Mouse (Mus musculus): ENCODE data around the gene Myb. TPM values are rescaled to one million over a fixed set of nuclear protein-coding genes. Genes with fewer than 3 reads are reported as not detected.

The Myb gene
- 7.1 and 8.8 TPM in 2 replicates for polyA plus RNA-seq (2014; fragmentation: Nextera tagmentation; extraction: Ambion mirVana)

DNA sequence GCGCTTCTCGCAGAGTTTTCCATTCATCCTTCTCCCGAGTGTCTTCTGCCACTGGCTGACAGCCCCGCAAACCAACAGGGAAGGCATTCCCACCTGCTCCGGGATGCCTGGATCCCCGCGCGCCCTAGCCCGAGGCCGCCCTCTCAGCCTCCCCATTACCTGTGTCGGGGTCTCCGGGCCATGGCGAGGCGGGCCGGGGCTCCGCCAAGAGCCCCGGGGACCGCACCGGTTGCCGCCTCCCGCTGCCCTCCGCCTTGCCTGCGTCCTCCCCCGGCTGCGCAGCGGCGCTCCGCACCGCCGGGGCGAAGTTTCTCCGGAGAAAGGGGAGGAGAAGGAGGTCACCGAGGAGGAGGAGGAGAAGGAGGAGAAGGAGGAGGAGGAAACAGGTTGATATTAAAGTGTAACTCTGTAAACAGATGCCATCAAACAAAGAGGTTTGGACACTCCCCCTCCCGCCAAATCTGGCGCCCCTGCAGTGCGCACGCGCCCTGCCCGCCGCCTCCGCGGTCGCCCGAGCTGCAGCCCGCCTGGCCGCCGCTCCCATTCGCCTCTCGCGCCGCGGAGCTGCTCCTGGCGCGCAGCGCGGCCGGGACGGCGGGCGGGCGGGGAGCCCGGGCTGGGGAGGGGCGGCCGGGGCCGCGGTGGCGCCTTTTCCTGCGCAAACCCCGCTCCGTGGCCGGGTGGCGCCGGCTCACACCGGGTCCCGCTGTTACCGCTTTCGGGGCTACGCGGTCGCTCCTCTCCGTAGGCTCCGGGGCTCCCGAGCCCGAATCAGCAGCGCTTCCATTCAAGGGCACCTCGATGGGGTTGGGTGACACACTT lies at the start of gene Myb:
Myb (minus strand) TSS at position 448 of the 822 bp plus-strand sequence.
- peaks cover 4% of the 10 kb centered on the region for H3K4me1 ChIP-seq (ENCODE audit: control insufficient read depth, insufficient read depth, low read length)
- ATAC-seq (replicated peaks; ENCODE audit: insufficient number of reproducible peaks, low FRiP score, low TSS enrichment, low read depth) (peak; percentile 85), DNase-seq (ENCODE audit: low spot score) (peak; percentile 87)
- H3K9me3 ChIP-seq (replicated peaks; ENCODE audit: control insufficient read depth, low read length): no peaks in the 10 kb centered on the region
- peak within 1 kb of the TSS; percentile 99 for H3K4me2 ChIP-seq (ENCODE audit: low read depth, low read length)
- peak within 1 kb of the TSS; percentile 66 for H3K4me3 ChIP-seq (ENCODE audit: low read depth, low read length)
- H3K27me3 ChIP-seq (ENCODE audit: control insufficient read depth, insufficient read depth, low read length): peaks cover 9% of the 10 kb centered on the region; the same call in 1 of the 2 replicates
- H3K27ac ChIP-seq (replicated peaks; ENCODE audit: low read depth, low read length): no peak within 1 kb of the TSS
- WGBS: under 1% methylated on average over 65 of the region's 86 CpGs
- no peaks in the 10 kb centered on the region for H3K36me3 ChIP-seq (replicated peaks; ENCODE audit: control insufficient read depth, insufficient read depth, low read depth, low read length)
- H3K9ac ChIP-seq (replicated peaks; ENCODE audit: low read length): peak within 1 kb of the TSS; percentile 83

DNA sequence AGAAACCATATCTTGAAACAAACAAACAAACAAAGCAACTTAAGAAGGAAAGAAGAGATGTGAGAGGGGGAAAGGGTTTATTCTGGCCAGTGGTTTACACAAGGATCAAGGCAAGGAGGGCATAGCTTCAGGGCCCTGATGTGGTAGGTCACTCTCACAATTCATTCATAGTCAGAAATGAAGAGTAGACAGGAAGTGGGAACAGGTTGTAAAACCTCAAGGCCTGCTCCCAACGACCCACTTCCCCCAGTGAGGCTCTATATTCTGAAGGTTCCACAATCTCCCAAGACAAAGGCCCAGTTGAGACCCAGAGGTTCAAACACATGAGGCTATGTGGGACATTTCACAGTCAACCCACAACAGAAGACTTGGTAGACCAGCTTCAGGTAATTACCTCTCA lies 46.6 kb upstream of the Myb start:
- Histone ChIP-seq H3K4me2 (ENCODE audit: low read depth, low read length) (no peak overlapping the region), H3K4me1 (ENCODE audit: control insufficient read depth, insufficient read depth, low read length) (no peaks in the 10 kb centered on the region), H3K4me3 (ENCODE audit: low read depth, low read length) (no peak overlapping the region), H3K27ac (replicated peaks; ENCODE audit: low read depth, low read length) (no peak overlapping the region), H3K27me3 (ENCODE audit: control insufficient read depth, insufficient read depth, low read length) (no peaks in the 10 kb centered on the region), H3K9ac (replicated peaks; ENCODE audit: low read length) (no peak overlapping the region), H3K9me3 (replicated peaks; ENCODE audit: control insufficient read depth, low read length) (no peaks in the 10 kb centered on the region), H3K36me3 (replicated peaks; ENCODE audit: control insufficient read depth, insufficient read depth, low read depth, low read length) (no peaks in the 10 kb centered on the region)
- DNase-seq (ENCODE audit: low spot score) (no peak), ATAC-seq (replicated peaks; ENCODE audit: insufficient number of reproducible peaks, low FRiP score, low TSS enrichment, low read depth) (no peak)
- 82% methylated on average over 1 of the region's 1 CpGs for WGBS

DNA sequence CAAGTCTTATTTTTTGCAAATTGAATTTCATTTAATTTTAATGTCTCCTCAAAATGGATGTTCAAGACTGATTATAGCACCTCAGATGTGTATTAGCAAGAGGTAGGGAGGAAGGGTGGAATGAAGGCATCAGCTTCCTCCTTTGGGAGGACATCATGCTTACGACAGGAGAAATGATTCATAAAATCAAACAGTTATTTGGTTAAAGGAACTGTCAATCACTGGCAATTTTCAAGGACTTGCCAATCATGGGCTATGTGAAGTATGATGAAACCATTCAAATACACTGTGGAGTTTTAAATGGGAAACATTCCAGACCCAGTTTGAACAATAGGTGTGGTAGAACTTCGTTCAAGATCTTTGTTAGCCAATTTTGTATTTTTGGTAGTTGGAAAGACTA lies 45.4 kb upstream of the Myb start:
- ATAC-seq (replicated peaks; ENCODE audit: insufficient number of reproducible peaks, low FRiP score, low TSS enrichment, low read depth) (no peak), DNase-seq (ENCODE audit: low spot score) (no peak)
- H3K4me3 ChIP-seq (ENCODE audit: low read depth, low read length): no peak overlapping the region
- no peaks in the 10 kb centered on the region for H3K4me1 ChIP-seq (ENCODE audit: control insufficient read depth, insufficient read depth, low read length)
- H3K27ac ChIP-seq (replicated peaks; ENCODE audit: low read depth, low read length): no peak overlapping the region
- WGBS: 73% methylated on average over 2 of the region's 2 CpGs
- no peaks in the 10 kb centered on the region for H3K36me3 ChIP-seq (replicated peaks; ENCODE audit: control insufficient read depth, insufficient read depth, low read depth, low read length)
- no peak overlapping the region for H3K9ac ChIP-seq (replicated peaks; ENCODE audit: low read length)
- no peaks in the 10 kb centered on the region for H3K27me3 ChIP-seq (ENCODE audit: control insufficient read depth, insufficient read depth, low read length)
- H3K9me3 ChIP-seq (replicated peaks; ENCODE audit: control insufficient read depth, low read length): no peaks in the 10 kb centered on the region
- H3K4me2 ChIP-seq (ENCODE audit: low read depth, low read length): no peak overlapping the region

DNA sequence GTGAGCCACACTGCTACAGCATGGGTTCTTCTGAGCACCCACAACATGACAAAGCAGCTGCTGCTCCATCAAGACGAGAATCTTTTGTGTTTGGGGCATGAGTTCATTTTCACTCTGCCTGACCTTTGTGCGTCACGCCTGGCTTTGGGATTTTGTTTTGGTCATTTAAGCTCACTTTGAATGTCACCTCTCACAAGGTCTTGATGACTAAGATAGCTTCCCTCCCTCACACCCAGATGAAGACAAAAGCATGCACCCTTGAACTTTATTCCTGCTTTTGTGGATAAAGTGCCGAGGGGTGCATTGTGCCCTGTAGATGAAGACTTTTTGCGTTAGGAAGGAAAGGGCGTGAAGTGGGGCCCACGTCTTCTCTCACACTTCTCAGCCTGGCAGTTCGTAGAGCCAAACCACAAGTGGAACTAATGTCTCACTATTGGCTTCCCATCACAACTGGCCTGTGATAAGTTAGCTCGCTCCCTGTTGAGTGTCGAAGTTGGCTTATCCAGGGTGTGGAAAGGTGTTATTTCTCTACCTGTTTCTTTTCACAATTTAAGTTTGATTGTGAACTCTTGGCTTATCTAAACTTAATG lies 43.8 kb upstream of the Myb start:
- Histone ChIP-seq H3K27me3 (ENCODE audit: control insufficient read depth, insufficient read depth, low read length) (no peaks in the 10 kb centered on the region), H3K4me3 (ENCODE audit: low read depth, low read length) (no peak overlapping the region), H3K4me2 (ENCODE audit: low read depth, low read length) (no peak overlapping the region), H3K4me1 (ENCODE audit: control insufficient read depth, insufficient read depth, low read length) (no peaks in the 10 kb centered on the region), H3K9me3 (replicated peaks; ENCODE audit: control insufficient read depth, low read length) (no peaks in the 10 kb centered on the region), H3K9ac (replicated peaks; ENCODE audit: low read length) (no peak overlapping the region), H3K27ac (replicated peaks; ENCODE audit: low read depth, low read length) (no peak overlapping the region), H3K36me3 (replicated peaks; ENCODE audit: control insufficient read depth, insufficient read depth, low read depth, low read length) (no peaks in the 10 kb centered on the region)
- ATAC-seq (replicated peaks; ENCODE audit: insufficient number of reproducible peaks, low FRiP score, low TSS enrichment, low read depth): no peak
- DNase-seq (ENCODE audit: low spot score): no peak
- WGBS: 85% methylated on average over 10 of the region's 10 CpGs

DNA sequence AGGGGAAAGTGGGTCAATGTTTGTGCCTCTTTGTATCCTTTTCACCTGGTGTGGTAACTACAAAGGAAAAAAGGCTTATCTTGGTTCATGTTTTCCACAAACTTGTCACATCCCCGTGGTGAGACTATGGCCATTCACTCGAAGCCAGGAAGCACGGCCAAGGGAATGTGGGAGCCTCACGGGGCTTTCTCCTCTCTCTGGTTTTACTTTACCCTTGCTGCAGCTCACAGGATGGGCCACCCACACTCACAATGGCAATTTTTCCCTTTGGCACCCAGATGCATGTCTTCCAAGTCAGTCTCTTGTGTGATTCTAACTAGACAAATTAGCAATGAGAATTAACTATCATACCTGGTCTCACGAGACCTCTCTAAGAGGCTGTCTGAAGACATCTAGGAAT lies 43.1 kb upstream of the Myb start:
- WGBS: 85% methylated on average over 5 of the region's 5 CpGs

DNA sequence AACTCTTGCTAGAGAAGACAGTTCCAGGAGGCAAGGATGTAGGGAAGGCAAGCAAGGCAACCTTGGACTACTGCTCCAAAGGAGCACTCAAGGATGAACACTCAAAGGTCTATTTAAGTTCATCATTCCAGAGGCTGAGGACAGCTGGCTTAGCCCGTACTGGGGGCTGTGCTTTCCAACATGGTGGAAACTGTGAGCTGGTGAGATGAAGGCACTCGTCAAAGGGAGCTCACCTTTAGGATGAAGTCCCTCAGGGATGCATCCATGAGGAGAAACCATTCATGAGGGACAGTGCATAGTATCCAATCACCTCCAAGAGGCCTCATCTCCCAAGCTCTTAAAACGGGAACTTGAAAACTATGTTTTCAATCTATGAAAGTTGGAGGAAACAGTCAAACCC lies 42.7 kb upstream of the Myb start:
- no peaks in the 10 kb centered on the region for H3K36me3 ChIP-seq (replicated peaks; ENCODE audit: control insufficient read depth, insufficient read depth, low read depth, low read length)
- no peak overlapping the region for H3K9ac ChIP-seq (replicated peaks; ENCODE audit: low read length)
- no peak overlapping the region for H3K27ac ChIP-seq (replicated peaks; ENCODE audit: low read depth, low read length)
- ATAC-seq (replicated peaks; ENCODE audit: insufficient number of reproducible peaks, low FRiP score, low TSS enrichment, low read depth) (no peak), DNase-seq (ENCODE audit: low spot score) (no peak)
- H3K4me1 ChIP-seq (ENCODE audit: control insufficient read depth, insufficient read depth, low read length): no peaks in the 10 kb centered on the region
- 88% methylated on average over 3 of the region's 3 CpGs for WGBS
- no peaks in the 10 kb centered on the region for H3K9me3 ChIP-seq (replicated peaks; ENCODE audit: control insufficient read depth, low read length)
- H3K4me2 ChIP-seq (ENCODE audit: low read depth, low read length): no peak overlapping the region
- H3K4me3 ChIP-seq (ENCODE audit: low read depth, low read length): no peak overlapping the region
- no peaks in the 10 kb centered on the region for H3K27me3 ChIP-seq (ENCODE audit: control insufficient read depth, insufficient read depth, low read length)

More for the DNA sequence above, 43.1 kb upstream of the Myb start:
- no peak overlapping the region for H3K4me3 ChIP-seq (ENCODE audit: low read depth, low read length)
- ATAC-seq (replicated peaks; ENCODE audit: insufficient number of reproducible peaks, low FRiP score, low TSS enrichment, low read depth) (no peak), DNase-seq (ENCODE audit: low spot score) (no peak)
- no peaks in the 10 kb centered on the region for H3K9me3 ChIP-seq (replicated peaks; ENCODE audit: control insufficient read depth, low read length)
- no peak overlapping the region for H3K27ac ChIP-seq (replicated peaks; ENCODE audit: low read depth, low read length)
- no peaks in the 10 kb centered on the region for H3K27me3 ChIP-seq (ENCODE audit: control insufficient read depth, insufficient read depth, low read length)
- H3K36me3 ChIP-seq (replicated peaks; ENCODE audit: control insufficient read depth, insufficient read depth, low read depth, low read length): no peaks in the 10 kb centered on the region
- H3K4me2 ChIP-seq (ENCODE audit: low read depth, low read length): no peak overlapping the region
- no peak overlapping the region for H3K9ac ChIP-seq (replicated peaks; ENCODE audit: low read length)
- H3K4me1 ChIP-seq (ENCODE audit: control insufficient read depth, insufficient read depth, low read length): no peaks in the 10 kb centered on the region

DNA sequence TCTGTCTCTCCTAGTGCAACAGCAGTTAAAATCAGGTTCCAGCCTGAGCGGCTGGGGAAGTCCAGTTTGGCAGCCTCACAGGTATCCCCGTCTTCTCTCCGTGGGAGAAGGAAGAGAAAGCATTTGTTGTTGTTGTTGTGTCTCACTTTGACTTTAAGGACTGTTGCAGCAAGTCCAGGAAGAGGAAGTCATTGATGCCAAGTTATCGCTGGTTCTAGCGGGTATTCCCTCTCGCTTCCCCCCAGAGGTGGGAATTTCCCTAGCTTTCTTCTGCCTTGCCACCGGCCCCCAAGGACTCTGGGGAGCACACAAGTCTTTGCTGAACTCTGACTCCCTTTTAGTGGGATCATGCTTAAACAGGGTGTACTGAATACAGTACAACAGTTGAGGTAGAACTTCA lies 40.0 kb upstream of the Myb start:
- H3K9me3 ChIP-seq (replicated peaks; ENCODE audit: control insufficient read depth, low read length): no peaks in the 10 kb centered on the region
- DNase-seq (ENCODE audit: low spot score): no peak
- ATAC-seq (replicated peaks; ENCODE audit: insufficient number of reproducible peaks, low FRiP score, low TSS enrichment, low read depth): no peak
- H3K36me3 ChIP-seq (replicated peaks; ENCODE audit: control insufficient read depth, insufficient read depth, low read depth, low read length): no peaks in the 10 kb centered on the region
- no peak overlapping the region for H3K4me3 ChIP-seq (ENCODE audit: low read depth, low read length)
- no peak overlapping the region for H3K9ac ChIP-seq (replicated peaks; ENCODE audit: low read length)
- no peak overlapping the region for H3K4me2 ChIP-seq (ENCODE audit: low read depth, low read length)
- no peaks in the 10 kb centered on the region for H3K27me3 ChIP-seq (ENCODE audit: control insufficient read depth, insufficient read depth, low read length)
- no peaks in the 10 kb centered on the region for H3K4me1 ChIP-seq (ENCODE audit: control insufficient read depth, insufficient read depth, low read length)
- no peak overlapping the region for H3K27ac ChIP-seq (replicated peaks; ENCODE audit: low read depth, low read length)
- WGBS: 84% methylated on average over 7 of the region's 7 CpGs

DNA sequence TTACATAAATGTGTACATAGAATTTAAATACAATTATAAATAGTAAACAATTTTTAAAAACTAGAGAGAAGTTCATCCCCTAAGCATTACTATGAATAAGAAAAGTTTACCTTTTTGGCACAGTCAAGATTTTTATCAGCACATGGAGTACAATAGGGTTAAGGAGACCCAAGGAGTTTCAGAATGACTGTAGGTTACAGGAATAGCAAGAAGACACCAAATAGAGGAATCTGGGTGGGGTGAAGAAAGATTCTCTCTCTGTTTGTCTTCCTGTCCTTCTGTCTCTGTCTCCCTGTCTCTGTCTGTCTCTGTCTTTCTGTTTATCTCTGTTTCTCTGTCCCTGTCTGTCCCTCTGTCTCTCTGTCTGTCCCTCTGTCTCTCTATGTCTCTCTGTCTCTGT lies 39.5 kb upstream of the Myb start:
- no peaks in the 10 kb centered on the region for H3K27me3 ChIP-seq (ENCODE audit: control insufficient read depth, insufficient read depth, low read length)
- H3K4me3 ChIP-seq (ENCODE audit: low read depth, low read length): no peak overlapping the region
- no peak overlapping the region for H3K27ac ChIP-seq (replicated peaks; ENCODE audit: low read depth, low read length)
- H3K4me2 ChIP-seq (ENCODE audit: low read depth, low read length): no peak overlapping the region
- H3K4me1 ChIP-seq (ENCODE audit: control insufficient read depth, insufficient read depth, low read length): no peaks in the 10 kb centered on the region
- no peaks in the 10 kb centered on the region for H3K36me3 ChIP-seq (replicated peaks; ENCODE audit: control insufficient read depth, insufficient read depth, low read depth, low read length)
- no peaks in the 10 kb centered on the region for H3K9me3 ChIP-seq (replicated peaks; ENCODE audit: control insufficient read depth, low read length)
- ATAC-seq (replicated peaks; ENCODE audit: insufficient number of reproducible peaks, low FRiP score, low TSS enrichment, low read depth): no peak
- no peak for DNase-seq (ENCODE audit: low spot score)
- no peak overlapping the region for H3K9ac ChIP-seq (replicated peaks; ENCODE audit: low read length)
